Mouse (Mus musculus) ES-Bruce4 (cell line): ENCODE measurements around the gene Ska2.

Experiments
- CTCF ChIP-seq: IDR thresholded peaks from one replicate; pipeline ENCODE4 v1.8.1; 2011; ENCODE audit warnings: low read depth, low read length
- EP300 ChIP-seq: IDR thresholded peaks from 2 replicates; pipeline ENCODE4 v1.6.1; 2011; ENCODE audit warnings: low read depth, low read length; ENCODE audit not compliant: insufficient read depth
- POLR2A ChIP-seq: IDR thresholded peaks from one replicate; pipeline ENCODE4 v1.8.1; 2011; ENCODE audit warnings: low read length; ENCODE audit not compliant: insufficient read depth

DNA sequence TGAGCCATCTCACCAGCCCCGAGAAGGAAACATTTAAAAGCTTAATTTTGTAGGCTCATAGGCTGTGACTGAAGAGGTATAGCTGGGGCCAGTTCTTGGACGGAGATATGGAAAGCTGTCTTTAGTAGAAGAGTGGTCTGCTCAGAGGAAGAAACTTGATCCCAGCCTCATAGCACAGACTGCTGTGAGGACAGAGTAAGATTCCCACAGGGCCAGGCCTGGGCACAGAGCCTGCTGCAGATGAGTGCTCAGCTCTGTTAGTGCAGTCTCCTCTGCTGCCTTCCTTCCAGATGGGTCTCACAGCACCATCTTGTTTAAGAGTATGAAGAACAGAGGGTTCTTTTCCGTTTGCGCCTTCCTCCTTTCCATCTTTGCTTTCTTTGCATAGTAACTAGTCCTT, 27.2 kb downstream of the Ska2 start:
- no peak for TF ChIP-seq CTCF
- TF ChIP-seq EP300 = no peak
- TF ChIP-seq POLR2A = no peak
